In the genomic region with DNA sequence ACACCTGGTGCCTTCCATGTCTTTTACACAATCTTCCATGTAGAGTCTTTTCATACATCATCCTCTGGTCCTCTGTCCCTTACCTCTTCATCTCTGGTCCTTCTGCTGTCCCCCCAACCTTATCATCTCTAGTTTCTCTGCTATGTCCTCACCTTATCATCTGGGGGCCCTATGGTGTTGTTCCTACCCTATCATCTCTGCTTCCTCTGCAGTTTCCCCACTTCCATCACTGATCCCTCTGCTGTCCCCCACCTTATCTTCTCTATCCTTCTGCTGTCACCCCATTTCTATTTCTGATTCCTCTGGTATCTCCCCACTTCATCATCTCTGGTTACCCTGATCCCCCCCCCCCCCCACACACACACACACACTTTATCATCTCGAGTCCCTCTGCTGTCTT, we compare ENCODE assay signal across 10 mouse cellular contexts. TPM values are rescaled to one million over a fixed set of nuclear protein-coding genes. Genes with fewer than 3 reads are reported as not detected.
DNase-seq lines count a peak whose midpoint lies in the region; ATAC-seq and TF ChIP-seq lines count a peak whose summit lies in the region.
"Had no signal": no experiment of that assay in that cellular context is flagged by ENCODE, and none has a peak within 500 bp of the region (broad histone marks: within the 10 kb centered on the region; RNA-seq: fewer than 3 reads in every experiment).

No protein-coding gene starts in this region.

- no peaks in the 10 kb centered on the region for H3K9me3 ChIP-seq in heart, embryonic 15.5 days (replicated peaks)
- H3K9me3 ChIP-seq in hindbrain, embryonic 15.5 days = no peaks in the 10 kb centered on the region
- no peaks in the 10 kb centered on the region for H3K9me3 ChIP-seq in midbrain, embryonic 12.5 days

- peak overlapping the region; percentile 91; the same call in 1 of the 2 replicates for H3K27ac ChIP-seq in heart, embryonic 15.5 days
- H3K27ac ChIP-seq in bone marrow, adult 2 months (ENCODE audit: control insufficient read depth, insufficient read depth, low read depth, low read length, poor library complexity) = peak overlapping the region; percentile 87
- peak overlapping the region; percentile 86; the same call in 1 of the 2 replicates for H3K27ac ChIP-seq in hindbrain, embryonic 15.5 days (replicated peaks)
- H3K27ac ChIP-seq in midbrain, embryonic 12.5 days (replicated peaks) = peak overlapping the region; percentile 76; the same call in 1 of the 2 replicates

- ATAC-seq in heart, embryonic 15.5 days (replicated peaks; ENCODE audit: insufficient number of reproducible peaks, insufficient read depth, low FRiP score, low read depth) = no peak
- no peak for ATAC-seq in hindbrain, embryonic 15.5 days (ENCODE audit: low FRiP score, low read depth)
- no peak for ATAC-seq in midbrain, embryonic 12.5 days (ENCODE audit: low FRiP score, low read depth)

- H3K4me2 ChIP-seq in heart, embryonic 15.5 days = peak overlapping the region; percentile 74
- peak overlapping the region; percentile 80 for H3K4me2 ChIP-seq in hindbrain, embryonic 15.5 days
- peak overlapping the region; percentile 86 for H3K4me2 ChIP-seq in midbrain, embryonic 12.5 days (replicated peaks)

- 0% methylated on average over 1 of the region's 1 CpGs for WGBS in heart, embryonic 15.5 days
- WGBS in bone marrow, adult 2 months = 0% methylated on average over 1 of the region's 1 CpGs
- 6% methylated on average over 1 of the region's 1 CpGs for WGBS in hindbrain, embryonic 15.5 days
- WGBS in midbrain, embryonic 12.5 days = 0% methylated on average over 1 of the region's 1 CpGs

- peaks cover 22% of the 10 kb centered on the region for H3K4me1 ChIP-seq in heart, embryonic 15.5 days (replicated peaks)
- peaks cover 2% of the 10 kb centered on the region; the same call in 1 of the 2 replicates for H3K4me1 ChIP-seq in bone marrow, adult 2 months (ENCODE audit: control insufficient read depth, insufficient read depth, low read length)
- peaks cover 27% of the 10 kb centered on the region for H3K4me1 ChIP-seq in hindbrain, embryonic 15.5 days (replicated peaks)
- H3K4me1 ChIP-seq in midbrain, embryonic 12.5 days = peaks cover 21% of the 10 kb centered on the region

- no peak for TF ChIP-seq CTCF in bone marrow, adult 2 months (IDR thresholded peaks at IDR 0.05; ENCODE audit: control insufficient read depth, insufficient read depth, low read length)

- H3K9ac ChIP-seq in heart, embryonic 15.5 days = peak overlapping the region; percentile 96
- peak overlapping the region; percentile 98 for H3K9ac ChIP-seq in hindbrain, embryonic 15.5 days
- peak overlapping the region; percentile 94 for H3K9ac ChIP-seq in midbrain, embryonic 12.5 days (replicated peaks)

- no peaks in the 10 kb centered on the region for H3K27me3 ChIP-seq in heart, embryonic 15.5 days
- no peaks in the 10 kb centered on the region for H3K27me3 ChIP-seq in hindbrain, embryonic 15.5 days
- no peaks in the 10 kb centered on the region for H3K27me3 ChIP-seq in midbrain, embryonic 12.5 days
- H3K27me3 ChIP-seq: Patski had no signal

- peaks cover 8% of the 10 kb centered on the region; the same call in 1 of the 2 replicates for H3K36me3 ChIP-seq in heart, embryonic 15.5 days
- H3K36me3 ChIP-seq in hindbrain, embryonic 15.5 days = peaks cover 10% of the 10 kb centered on the region
- peaks cover 22% of the 10 kb centered on the region for H3K36me3 ChIP-seq in midbrain, embryonic 12.5 days

- peak overlapping the region; percentile 99 for H3K4me3 ChIP-seq in heart, embryonic 15.5 days
- H3K4me3 ChIP-seq in bone marrow, adult 2 months (replicated peaks; ENCODE audit: control insufficient read depth, low read depth, low read length) = peak overlapping the region; percentile 98
- peak overlapping the region; percentile 92 for H3K4me3 ChIP-seq in hindbrain, embryonic 15.5 days
- H3K4me3 ChIP-seq in midbrain, embryonic 12.5 days = peak overlapping the region; percentile 91

- DNase-seq in heart, postnatal 4 days = no peak
- DNase-seq in thymus, postnatal 4 days = no peak
- no peak for DNase-seq in right cerebral cortex, postnatal 36 days (ENCODE audit: low spot score in 2 of 2)
- no peak for DNase-seq in urinary bladder, postnatal 25 days (ENCODE audit: low spot score)
- DNase-seq: gastrocnemius, postnatal 36 days had no signal

- no peak for TF ChIP-seq POLR2A in bone marrow, adult 2 months (IDR thresholded peaks at IDR 0.05; ENCODE audit: borderline replicate concordance, control insufficient read depth, low read depth, low read length)

RNA-seq across cellular contexts. Expression of a gene that starts 0.7 kb away (rescaled TPM):
- 51.9 and 57.4 TPM in 2 replicates for polyA plus RNA-seq in heart, embryonic 15.5 days (2015; fragmentation: Nextera tagmentation; extraction: Ambion mirVana)
- 10 to 100 TPM; 96.9 to 99.4 TPM for total RNA-seq in heart, postnatal 4 days (2021)
- polyA plus RNA-seq in bone marrow, adult 2 months (2011; ENCODE audit: insufficient read depth, insufficient read length, low replicate concordance, missing spikeins) = 43.5 and 60.3 TPM in 2 replicates
- polyA plus RNA-seq in hindbrain, embryonic 15.5 days (2015; fragmentation: Nextera tagmentation; extraction: Ambion mirVana) = 130 and 132 TPM in 2 replicates
- polyA plus RNA-seq in midbrain, embryonic 12.5 days (2016; fragmentation: Nextera tagmentation; extraction: Ambion mirVana) = 91.0 and 92.9 TPM in 2 replicates

RNA-seq across cellular contexts. Expression of a gene that starts 14.4 kb away (rescaled TPM):
- polyA plus RNA-seq in heart, embryonic 15.5 days (2015; fragmentation: Nextera tagmentation; extraction: Ambion mirVana) = 0.13 and 0.27 TPM in 2 replicates
- total RNA-seq in heart, postnatal 4 days (2021) = not detected
- polyA plus RNA-seq in bone marrow, adult 2 months (2011; ENCODE audit: insufficient read depth, insufficient read length, low replicate concordance, missing spikeins) = not detected in 2 replicates
- polyA plus RNA-seq in hindbrain, embryonic 15.5 days (2015; fragmentation: Nextera tagmentation; extraction: Ambion mirVana) = 0.10 and 0.14 TPM in 2 replicates
- polyA plus RNA-seq in midbrain, embryonic 12.5 days (2016; fragmentation: Nextera tagmentation; extraction: Ambion mirVana) = 0.20 TPM in 1 of 2 replicates, not detected in the other
- total RNA-seq: gastrocnemius, postnatal 36 days had no signal

RNA-seq across cellular contexts. Expression of a gene that starts 32.7 kb away (rescaled TPM):
- polyA plus RNA-seq in heart, embryonic 15.5 days (2015; fragmentation: Nextera tagmentation; extraction: Ambion mirVana) = 11.9 and 16.3 TPM in 2 replicates
- total RNA-seq in heart, postnatal 4 days (2021) = 10 to 100 TPM; 10.7 to 10.8 TPM
- polyA plus RNA-seq in bone marrow, adult 2 months (2011; ENCODE audit: insufficient read depth, insufficient read length, low replicate concordance, missing spikeins) = 7.0 and 21.8 TPM in 2 replicates
- polyA plus RNA-seq in hindbrain, embryonic 15.5 days (2015; fragmentation: Nextera tagmentation; extraction: Ambion mirVana) = 20.1 and 20.8 TPM in 2 replicates
- 25.8 and 29.7 TPM in 2 replicates for polyA plus RNA-seq in midbrain, embryonic 12.5 days (2016; fragmentation: Nextera tagmentation; extraction: Ambion mirVana)

RNA-seq across cellular contexts. Expression of a gene that starts 36.1 kb away (rescaled TPM):
- 72.9 and 93.9 TPM in 2 replicates for polyA plus RNA-seq in heart, embryonic 15.5 days (2015; fragmentation: Nextera tagmentation; extraction: Ambion mirVana)
- total RNA-seq in heart, postnatal 4 days (2021) = 10 to 100 TPM; 74.6 to 76.3 TPM
- polyA plus RNA-seq in bone marrow, adult 2 months (2011; ENCODE audit: insufficient read depth, insufficient read length, low replicate concordance, missing spikeins) = 14.6 and 25.4 TPM in 2 replicates
- 145 and 164 TPM in 2 replicates for polyA plus RNA-seq in hindbrain, embryonic 15.5 days (2015; fragmentation: Nextera tagmentation; extraction: Ambion mirVana)
- 177 and 180 TPM in 2 replicates for polyA plus RNA-seq in midbrain, embryonic 12.5 days (2016; fragmentation: Nextera tagmentation; extraction: Ambion mirVana)

RNA-seq across cellular contexts. Expression of a gene that starts 46.1 kb away (rescaled TPM):
- polyA plus RNA-seq in heart, embryonic 15.5 days (2015; fragmentation: Nextera tagmentation; extraction: Ambion mirVana) = 9.0 and 12.2 TPM in 2 replicates
- 1 to 10 TPM; 4.4 to 5.1 TPM for total RNA-seq in heart, postnatal 4 days (2021)
- 6.5 TPM in 2 replicates for polyA plus RNA-seq in bone marrow, adult 2 months (2011; ENCODE audit: insufficient read depth, insufficient read length, low replicate concordance, missing spikeins)
- 56.1 and 58.1 TPM in 2 replicates for polyA plus RNA-seq in hindbrain, embryonic 15.5 days (2015; fragmentation: Nextera tagmentation; extraction: Ambion mirVana)
- 40.6 and 43.7 TPM in 2 replicates for polyA plus RNA-seq in midbrain, embryonic 12.5 days (2016; fragmentation: Nextera tagmentation; extraction: Ambion mirVana)
